Mouse (Mus musculus): ENCODE measurements around the gene Cc2d2b. TPM values are rescaled to one million over a fixed set of nuclear protein-coding genes. Genes with fewer than 3 reads are reported as not detected.
A peak's percentile ranks its signal among the peaks of the same experiment; 100 is the strongest.

Gene Cc2d2b
- polyA plus RNA-seq, 1 experiment from 2014 or later, result 0.05 TPM

GRCm38 (mm10) chr19:40726614-40727013 lies 21.9 kb upstream of the Cc2d2b start:
- no peaks in the 10 kb centered on the region for H3K36me3 ChIP-seq
- H3K27me3 ChIP-seq (replicated peaks), result no peaks in the 10 kb centered on the region
- H3K9ac ChIP-seq, result no peak overlapping the region
- no peak overlapping the region for H3K27ac ChIP-seq (replicated peaks)
- ATAC-seq (ENCODE audit: extremely low read depth, insufficient number of reproducible peaks, low FRiP score, low TSS enrichment), result no peak
- 67% methylated on average over 2 of the region's 2 CpGs for WGBS
- no peak overlapping the region for H3K4me2 ChIP-seq
- H3K9me3 ChIP-seq, result no peaks in the 10 kb centered on the region
- H3K4me1 ChIP-seq, result 0 out of 2 replicates have a peak, but pooled peaks cover 4% of the 10 kb centered on the region
- no peak overlapping the region for H3K4me3 ChIP-seq

GRCm38 (mm10) chr19:40728213-40728612 lies 20.3 kb upstream of the Cc2d2b start:
- no peak overlapping the region for H3K4me2 ChIP-seq
- no peak overlapping the region for H3K9ac ChIP-seq
- ATAC-seq (ENCODE audit: extremely low read depth, insufficient number of reproducible peaks, low FRiP score, low TSS enrichment), result no peak
- no peaks in the 10 kb centered on the region for H3K36me3 ChIP-seq
- WGBS, result 75% methylated on average over 4 of the region's 4 CpGs
- H3K4me1 ChIP-seq, result 0 out of 2 replicates have a peak, but pooled peaks cover 4% of the 10 kb centered on the region
- no peaks in the 10 kb centered on the region for H3K9me3 ChIP-seq
- H3K4me3 ChIP-seq, result no peak overlapping the region
- no peaks in the 10 kb centered on the region for H3K27me3 ChIP-seq (replicated peaks)
- no peak overlapping the region for H3K27ac ChIP-seq (replicated peaks)

- Histone ChIP-seq H3K27ac (replicated peaks) (no peak overlapping the region), H3K9ac (no peak overlapping the region), H3K36me3 (no peaks in the 10 kb centered on the region), H3K4me3 (no peak overlapping the region), H3K4me2 (no peak overlapping the region), H3K4me1 (0 out of 2 replicates have a peak, but pooled peaks cover 4% of the 10 kb centered on the region), H3K9me3 (no peaks in the 10 kb centered on the region), H3K27me3 (replicated peaks) (no peaks in the 10 kb centered on the region)
- WGBS, result 54% methylated on average over 12 of the region's 12 CpGs
- ATAC-seq (ENCODE audit: extremely low read depth, insufficient number of reproducible peaks, low FRiP score, low TSS enrichment), result no peak
Observed at GRCm38 (mm10) chr19:40728732-40729420, 19.7 kb upstream of the Cc2d2b start.

- Histone ChIP-seq H3K9me3 (no peaks in the 10 kb centered on the region), H3K27ac (replicated peaks) (no peak overlapping the region), H3K4me3 (no peak overlapping the region), H3K27me3 (replicated peaks) (no peaks in the 10 kb centered on the region), H3K9ac (no peak overlapping the region), H3K4me1 (peaks cover 10% of the 10 kb centered on the region; the same call in 1 of the 2 replicates), H3K36me3 (no peaks in the 10 kb centered on the region), H3K4me2 (no peak overlapping the region)
- WGBS, result 55% methylated on average over 10 of the region's 10 CpGs
- ATAC-seq (ENCODE audit: extremely low read depth, insufficient number of reproducible peaks, low FRiP score, low TSS enrichment), result no peak
Observed at GRCm38 (mm10) chr19:40733409-40733808, 15.1 kb upstream of the Cc2d2b start.

GRCm38 (mm10) chr19:40733849-40734248 lies 14.7 kb upstream of the Cc2d2b start:
- ATAC-seq (ENCODE audit: extremely low read depth, insufficient number of reproducible peaks, low FRiP score, low TSS enrichment), result no peak
- Histone ChIP-seq H3K4me3 (no peak overlapping the region), H3K9me3 (no peaks in the 10 kb centered on the region), H3K36me3 (no peaks in the 10 kb centered on the region), H3K27ac (replicated peaks) (no peak overlapping the region), H3K9ac (no peak overlapping the region), H3K4me2 (no peak overlapping the region), H3K4me1 (peaks cover 8% of the 10 kb centered on the region; the same call in 1 of the 2 replicates), H3K27me3 (replicated peaks) (no peaks in the 10 kb centered on the region)
- WGBS, result 70% methylated on average over 4 of the region's 4 CpGs

- peak; percentile 25; the same call in 1 of the 2 replicates for ATAC-seq (ENCODE audit: extremely low read depth, insufficient number of reproducible peaks, low FRiP score, low TSS enrichment)
- no peaks in the 10 kb centered on the region for H3K36me3 ChIP-seq
- peak overlapping the region; percentile 30 for H3K4me3 ChIP-seq
- no peak overlapping the region for H3K27ac ChIP-seq (replicated peaks)
- H3K9me3 ChIP-seq, result no peaks in the 10 kb centered on the region
- peaks cover 6% of the 10 kb centered on the region; the same call in 1 of the 2 replicates for H3K4me1 ChIP-seq
- H3K27me3 ChIP-seq (replicated peaks), result no peaks in the 10 kb centered on the region
- peak overlapping the region; percentile 62 for H3K4me2 ChIP-seq
- peak overlapping the region; percentile 54; the same call in 1 of the 2 replicates for H3K9ac ChIP-seq
- WGBS, result 25% methylated on average over 17 of the region's 17 CpGs
Observed at GRCm38 (mm10) chr19:40736680-40737512, 11.7 kb upstream of the Cc2d2b start.

- ATAC-seq (ENCODE audit: extremely low read depth, insufficient number of reproducible peaks, low FRiP score, low TSS enrichment), result no peak
- Histone ChIP-seq H3K4me1 (peaks cover 6% of the 10 kb centered on the region; the same call in 1 of the 2 replicates), H3K4me3 (peak overlapping the region; percentile 30; the same call in 1 of the 2 replicates), H3K9me3 (no peaks in the 10 kb centered on the region), H3K27me3 (replicated peaks) (no peaks in the 10 kb centered on the region), H3K27ac (replicated peaks) (no peak overlapping the region), H3K9ac (peak overlapping the region; percentile 54; the same call in 1 of the 2 replicates), H3K4me2 (peak overlapping the region; percentile 62), H3K36me3 (no peaks in the 10 kb centered on the region)
- 73% methylated on average over 5 of the region's 5 CpGs for WGBS
Observed at GRCm38 (mm10) chr19:40737613-40738012, 10.9 kb upstream of the Cc2d2b start.

- no peak overlapping the region for H3K9ac ChIP-seq
- ATAC-seq (ENCODE audit: extremely low read depth, insufficient number of reproducible peaks, low FRiP score, low TSS enrichment), result no peak
- H3K27ac ChIP-seq (replicated peaks), result no peak overlapping the region
- no peaks in the 10 kb centered on the region for H3K27me3 ChIP-seq (replicated peaks)
- H3K4me1 ChIP-seq, result peaks cover 6% of the 10 kb centered on the region; the same call in 1 of the 2 replicates
- no peaks in the 10 kb centered on the region for H3K36me3 ChIP-seq
- H3K4me2 ChIP-seq, result no peak overlapping the region
- 75% methylated on average over 13 of the region's 13 CpGs for WGBS
- H3K4me3 ChIP-seq, result no peak overlapping the region
- no peaks in the 10 kb centered on the region for H3K9me3 ChIP-seq
Observed at GRCm38 (mm10) chr19:40738683-40739324, 9.7 kb upstream of the Cc2d2b start.

- H3K36me3 ChIP-seq, result no peaks in the 10 kb centered on the region
- peaks cover 15% of the 10 kb centered on the region for H3K27me3 ChIP-seq (replicated peaks)
- H3K9ac ChIP-seq, result no peak overlapping the region
- no peak overlapping the region for H3K27ac ChIP-seq (replicated peaks)
- H3K9me3 ChIP-seq, result no peaks in the 10 kb centered on the region
- no peak for ATAC-seq (ENCODE audit: extremely low read depth, insufficient number of reproducible peaks, low FRiP score, low TSS enrichment)
- no peak overlapping the region for H3K4me3 ChIP-seq
- WGBS, result 45% methylated on average over 4 of the region's 4 CpGs
- no peak overlapping the region for H3K4me2 ChIP-seq
- no peaks in the 10 kb centered on the region for H3K4me1 ChIP-seq
Observed at GRCm38 (mm10) chr19:40746603-40747002, 1.9 kb upstream of the Cc2d2b start.

- H3K4me2 ChIP-seq, result no peak overlapping the region
- H3K36me3 ChIP-seq, result no peaks in the 10 kb centered on the region
- no peak overlapping the region for H3K27ac ChIP-seq (replicated peaks)
- no peaks in the 10 kb centered on the region for H3K9me3 ChIP-seq
- H3K27me3 ChIP-seq (replicated peaks), result peaks cover 36% of the 10 kb centered on the region
- WGBS, result 75% methylated on average over 2 of the region's 2 CpGs
- H3K4me3 ChIP-seq, result no peak overlapping the region
- no peak for ATAC-seq (ENCODE audit: extremely low read depth, insufficient number of reproducible peaks, low FRiP score, low TSS enrichment)
- H3K4me1 ChIP-seq, result 0 out of 2 replicates have a peak, but pooled peaks cover 4% of the 10 kb centered on the region
- no peak overlapping the region for H3K9ac ChIP-seq
Observed at GRCm38 (mm10) chr19:40754311-40754710, 5.8 kb downstream of the Cc2d2b start.

- no peaks in the 10 kb centered on the region for H3K9me3 ChIP-seq
- no peak for ATAC-seq (ENCODE audit: extremely low read depth, insufficient number of reproducible peaks, low FRiP score, low TSS enrichment)
- peaks cover 75% of the 10 kb centered on the region for H3K27me3 ChIP-seq (replicated peaks)
- no peaks in the 10 kb centered on the region for H3K36me3 ChIP-seq
- 76% methylated on average over 2 of the region's 2 CpGs for WGBS
- H3K4me1 ChIP-seq, result 0 out of 2 replicates have a peak, but pooled peaks cover 7% of the 10 kb centered on the region
- no peak overlapping the region for H3K4me2 ChIP-seq
- no peak overlapping the region for H3K4me3 ChIP-seq
- no peak overlapping the region for H3K9ac ChIP-seq
- H3K27ac ChIP-seq (replicated peaks), result no peak overlapping the region
Observed at GRCm38 (mm10) chr19:40760071-40760470, 11.5 kb downstream of the Cc2d2b start.

Data from heart, embryonic 13.5 days (tissue).